Mouse (Mus musculus) natural killer cell, adult 2 months (primary cell): ENCODE measurements at regions not wholly inside any gene's neighbourhood (a gene's known extent, or its start where the extent isn't known, plus 50 kb on each side); places are given as distances from the start of the nearest gene placed in this dataset.

ENCODE experiments used
- DNase-seq, 2 experiments: peaks; one replicate each; pipeline ENCODE4 v3.0.0; 2022; ENCODE audit warnings: low spot score in 2 of 2

- no peak for DNase-seq
Measured at GRCm38 (mm10) chr3:35688111-35688510, 65.8 kb upstream of the Atp11b start.

GRCm38 (mm10) chr3:35688781-35689180, 65.1 kb upstream of the Atp11b start:
- DNase-seq, result peak; percentile 29 to 41

GRCm38 (mm10) chr3:35693039-35693438, 60.9 kb upstream of the Atp11b start:
- DNase-seq, result peak; percentile 81 to 88

GRCm38 (mm10) chr3:35693551-35693950, 60.4 kb upstream of the Atp11b start:
- no peak for DNase-seq

GRCm38 (mm10) chr3:35694241-35694640, 59.7 kb upstream of the Atp11b start:
- no peak for DNase-seq

GRCm38 (mm10) chr3:35695859-35696258, 58.0 kb upstream of the Atp11b start:
- no peak for DNase-seq

GRCm38 (mm10) chr3:35699266-35699665, 54.6 kb upstream of the Atp11b start:
- DNase-seq, result no peak

GRCm38 (mm10) chr3:35699979-35700378, 53.9 kb upstream of the Atp11b start:
- no peak for DNase-seq

GRCm38 (mm10) chr3:35703528-35704327, 50.2 kb upstream of the Atp11b start:
- DNase-seq, result no peak
